Mouse (Mus musculus) neutrophil, adult 5-6 weeks (primary cell): ENCODE data around the gene Ppard. TPM values are rescaled to one million over a fixed set of nuclear protein-coding genes. Genes with fewer than 3 reads are reported as not detected.

Experiments used
- ATAC-seq: fragments of 151-379, 151-347 bp; 2 replicates; pipeline ENCODE4 v1.8.0; 2017; ENCODE audit warnings: mild to moderate bottlenecking, moderate TSS enrichment; ENCODE audit not compliant: insufficient number of reproducible peaks, poor library complexity, low FRiP score, severe bottlenecking; ENCODE audit errors: extremely low read depth
- total RNA-seq: library from RNA; stranded (forward); fragments of 200-1000 nt; gene quantifications from 2 replicates; pipeline ENCODE4 v1.2.3, GENCODE M21; 2017

Gene Ppard
- total RNA-seq, 1 experiment from 2014 or later: 19.4 TPM

- ATAC-seq: no peak
These were observed 114.8 kb downstream of the Ppard start for GRCm38 (mm10) chr17:28347327-28347726.

GRCm38 (mm10) chr17:28348211-28348610, 115.7 kb downstream of the Ppard start:
- ATAC-seq: no peak

GRCm38 (mm10) chr17:28349264-28349880, 116.9 kb downstream of the Ppard start:
- ATAC-seq: no peak

- no peak for ATAC-seq
These were observed 117.5 kb downstream of the Ppard start for GRCm38 (mm10) chr17:28349901-28350465.

GRCm38 (mm10) chr17:28350466-28351352, 118.2 kb downstream of the Ppard start, which contains the start of gene Tead3:
TSS of gene Tead3 (minus strand) at chr17:28350817.
- 0 out of 2 replicates have a peak, but pooled peaks have one; percentile 6 for ATAC-seq

Other genes starting within 250 kb of the Ppard start
- gene Tcp11, start 152.1 kb upstream of the Ppard start, total RNA-seq: 1.0 and 2.9 TPM in 2 replicates
- 0.12 TPM in 1 of 2 replicates, not detected in the other for gene Scube3, start 90.6 kb upstream of the Ppard start, total RNA-seq
- 9.0 and 12.8 TPM in 2 replicates for gene Zfp523, start 55.6 kb upstream of the Ppard start, total RNA-seq
- 110 and 136 TPM in 2 replicates for gene Def6, start 24.9 kb upstream of the Ppard start, total RNA-seq
- 11.9 and 23.3 TPM in 2 replicates for gene Fance, start 80.8 kb downstream of the Ppard start, total RNA-seq
- gene Rpl10a, start 95.8 kb downstream of the Ppard start, total RNA-seq: 433 and 443 TPM in 2 replicates
- not detected in 2 replicates for gene Tead3, start 118.1 kb downstream of the Ppard start, total RNA-seq
- not detected in 2 replicates for gene Tulp1, start 132.5 kb downstream of the Ppard start, total RNA-seq